Mouse (Mus musculus) A20 (cell line): ENCODE measurements around the gene Tent4b.

Source experiments
- DNase-seq: peaks from one replicate; pipeline ENCODE4 v3.0.0-alpha.2; 2011; ENCODE audit warnings: low read depth, low spot score

The Tent4b gene

GRCm38 (mm10) chr8:88301589-88302437, 102.8 kb downstream of the Tent4b start:
- DNase-seq: no peak

- DNase-seq: no peak
Observed at GRCm38 (mm10) chr8:88305814-88306213, 106.8 kb downstream of the Tent4b start.

- peak; percentile 22 for DNase-seq
Observed at GRCm38 (mm10) chr8:88306511-88306910, 107.5 kb downstream of the Tent4b start.

- no peak for DNase-seq
Observed at GRCm38 (mm10) chr8:88307736-88308135, 108.7 kb downstream of the Tent4b start.
